Mouse (Mus musculus): ENCODE measurements at regions not wholly inside any gene's neighbourhood (a gene's known extent, or its start where the extent isn't known, plus 50 kb on each side); places are given as distances from the start of the nearest gene placed in this dataset.

GRCm38 (mm10) chr13:117550108-117550507, 52.0 kb upstream of the Hcn1 start:
- H3K4me1 ChIP-seq (ENCODE audit: control insufficient read depth, insufficient read depth, low read length): no peaks in the 10 kb centered on the region
- peak; percentile 69 for TF ChIP-seq CTCF (conservative IDR thresholded peaks at IDR 0.05; ENCODE audit: insufficient read depth, insufficient read length, low read depth, low read length)
- no peak for TF ChIP-seq POLR2A (IDR thresholded peaks at IDR 0.05; ENCODE audit: low read depth, low read length)
- WGBS: 36% methylated on average over 3 of the region's 3 CpGs

More at GRCm38 (mm10) chr13:117550108-117550507, 52.0 kb upstream of the Hcn1 start:
- no peak overlapping the region for H3K27ac ChIP-seq (ENCODE audit: insufficient read depth, low read depth, low read length)
- H3K27me3 ChIP-seq (replicated peaks; ENCODE audit: control insufficient read depth, insufficient read depth, low read length): no peaks in the 10 kb centered on the region
- peak; percentile 15 for DNase-seq
- no peak overlapping the region for H3K4me3 ChIP-seq (ENCODE audit: insufficient read depth, low read depth, low read length)
- H3K36me3 ChIP-seq (ENCODE audit: control insufficient read depth, insufficient read depth, low read length): no peaks in the 10 kb centered on the region
